Mouse (Mus musculus): ENCODE results near the gene Egfl7.

- no peak for TF ChIP-seq CTCF (IDR thresholded peaks at IDR 0.05; ENCODE audit: insufficient read depth, low read length)
- TF ChIP-seq POLR2A (IDR thresholded peaks at IDR 0.05; ENCODE audit: borderline replicate concordance, extremely low read depth, low read depth, low read length): no peak
Observed at GRCm38 (mm10) chr2:26615459-26616124, 35.8 kb downstream of the Egfl7 start.

Measured in lung, adult 2 months (tissue).